20 mouse cellular contexts compared by ENCODE assay signal in genomic region chr4:111256931-111257330, GRCm38 (mm10).
DNase-seq lines count a peak whose midpoint lies in the region; ATAC-seq and TF ChIP-seq lines count a peak whose summit lies in the region.
"Had no signal": no experiment of that assay in that cellular context is flagged by ENCODE, and none has a peak within 500 bp of the region (broad histone marks: within the 10 kb centered on the region; RNA-seq: fewer than 3 reads in every experiment).

No protein-coding gene starts in this region.

- H3K9me3 ChIP-seq in kidney, postnatal 0 days (replicated peaks; ENCODE audit: low read length): no peaks in the 10 kb centered on the region
- H3K9me3 ChIP-seq in lung, postnatal 0 days (ENCODE audit: low read length): no peaks in the 10 kb centered on the region
- H3K9me3 ChIP-seq: embryonic facial prominence, embryonic 12.5 days; intestine, embryonic 15.5 days; liver, embryonic 15.5 days; midbrain, embryonic 10.5 days had no signal

- no peak for ATAC-seq in kidney, postnatal 0 days (replicated peaks; ENCODE audit: low FRiP score, low read depth)
- ATAC-seq in lung, postnatal 0 days: no peak
- ATAC-seq: hindbrain, embryonic 16.5 days; intestine, embryonic 15.5 days had no signal

- TF ChIP-seq EP300 in lung, postnatal 0 days (IDR thresholded peaks at IDR 0.05): no peak

- no peak overlapping the region for H3K27ac ChIP-seq in kidney, postnatal 0 days
- H3K27ac ChIP-seq in kidney, adult 2 months (ENCODE audit: insufficient read depth, low read depth, low read length): no peak overlapping the region
- no peak overlapping the region for H3K27ac ChIP-seq in lung, postnatal 0 days (ENCODE audit: low read length)
- H3K27ac ChIP-seq: embryonic facial prominence, embryonic 12.5 days; intestine, embryonic 15.5 days; liver, embryonic 15.5 days; midbrain, embryonic 10.5 days had no signal

- H3K27me3 ChIP-seq in kidney, postnatal 0 days (ENCODE audit: insufficient read depth, low read length): no peaks in the 10 kb centered on the region
- H3K27me3 ChIP-seq in kidney, adult 2 months (replicated peaks; ENCODE audit: control insufficient read depth, insufficient read depth, low read length): no peaks in the 10 kb centered on the region
- no peaks in the 10 kb centered on the region for H3K27me3 ChIP-seq in lung, postnatal 0 days (replicated peaks; ENCODE audit: insufficient read depth, low read length)
- H3K27me3 ChIP-seq: embryonic facial prominence, embryonic 12.5 days; intestine, embryonic 15.5 days; liver, embryonic 15.5 days had no signal

- no peaks in the 10 kb centered on the region for H3K4me1 ChIP-seq in kidney, postnatal 0 days (replicated peaks; ENCODE audit: insufficient read depth, low read length)
- no peaks in the 10 kb centered on the region for H3K4me1 ChIP-seq in kidney, adult 2 months (ENCODE audit: control insufficient read depth, insufficient read depth, low read length)
- no peaks in the 10 kb centered on the region for H3K4me1 ChIP-seq in lung, postnatal 0 days (ENCODE audit: insufficient read depth, low read depth, low read length)
- H3K4me1 ChIP-seq: embryonic facial prominence, embryonic 12.5 days; intestine, embryonic 15.5 days; liver, embryonic 15.5 days had no signal

- TF ChIP-seq CTCF in kidney, postnatal 0 days (IDR thresholded peaks at IDR 0.05; ENCODE audit: low read depth): peak; percentile 51; the same call in 1 of the 2 replicates
- no peak for TF ChIP-seq CTCF in kidney, adult 2 months (conservative IDR thresholded peaks at IDR 0.05; ENCODE audit: insufficient read depth, insufficient read length, low read depth, low read length)
- TF ChIP-seq CTCF in lung, postnatal 0 days (IDR thresholded peaks at IDR 0.05): peak; percentile 42

- H3K9ac ChIP-seq in kidney, postnatal 0 days (ENCODE audit: low read depth, low read length): no peak overlapping the region
- no peak overlapping the region for H3K9ac ChIP-seq in lung, postnatal 0 days (replicated peaks; ENCODE audit: low read depth)
- H3K9ac ChIP-seq: embryonic facial prominence, embryonic 12.5 days; intestine, embryonic 15.5 days; liver, embryonic 15.5 days had no signal

- TF ChIP-seq POLR2A in kidney, adult 2 months (IDR thresholded peaks at IDR 0.05; ENCODE audit: low read depth, low read length): no peak

- H3K4me2 ChIP-seq in kidney, postnatal 0 days (ENCODE audit: low read length): no peak overlapping the region
- no peak overlapping the region for H3K4me2 ChIP-seq in lung, postnatal 0 days (replicated peaks; ENCODE audit: low read depth, low read length)
- H3K4me2 ChIP-seq: embryonic facial prominence, embryonic 12.5 days; intestine, embryonic 15.5 days; liver, embryonic 15.5 days had no signal

- H3K36me3 ChIP-seq in kidney, postnatal 0 days (ENCODE audit: insufficient read depth, low read length): no peaks in the 10 kb centered on the region
- no peaks in the 10 kb centered on the region for H3K36me3 ChIP-seq in kidney, adult 2 months (ENCODE audit: control insufficient read depth, insufficient read depth, low read length)
- H3K36me3 ChIP-seq in lung, postnatal 0 days (ENCODE audit: insufficient read depth, low read length): no peaks in the 10 kb centered on the region
- H3K36me3 ChIP-seq: embryonic facial prominence, embryonic 12.5 days; intestine, embryonic 15.5 days; liver, embryonic 15.5 days; midbrain, embryonic 10.5 days had no signal

- no peak overlapping the region for H3K4me3 ChIP-seq in kidney, postnatal 0 days (replicated peaks; ENCODE audit: low read depth, low read length)
- no peak overlapping the region for H3K4me3 ChIP-seq in kidney, adult 2 months (ENCODE audit: insufficient read depth, low read depth, low read length)
- H3K4me3 ChIP-seq in lung, postnatal 0 days (ENCODE audit: low read depth, low read length): no peak overlapping the region
- H3K4me3 ChIP-seq: embryonic facial prominence, embryonic 12.5 days; intestine, embryonic 15.5 days; liver, embryonic 15.5 days; midbrain, embryonic 10.5 days had no signal

- peak; percentile 9 for DNase-seq in embryo, embryonic 10.5 days (ENCODE audit: low spot score)
- no peak for DNase-seq in embryo, embryonic 11 days
- peak; percentile 11 for DNase-seq in kidney, postnatal 0 days (ENCODE audit: low spot score)
- no peak for DNase-seq in kidney, adult 2 months
- DNase-seq in lung, postnatal 0 days (ENCODE audit: low spot score): no peak
- DNase-seq in lung, postnatal 14 days: no peak
- DNase-seq in mesoderm, embryonic 11.5 days (ENCODE audit: low read depth, low spot score): peak; percentile 4
- DNase-seq in urinary bladder, adult 2 months (ENCODE audit: low spot score): no peak
- DNase-seq: adrenal gland, postnatal 36 days; cerebellum, adult 8-10 months; cerebellum, postnatal 25 days; gastrocnemius, postnatal 10 days; heart, postnatal 14 days; kidney, postnatal 25 days; lung, postnatal 10 days had no signal

Comparison
In these comparisons a context has a peak if more than half of its experiments do, and no peak if none do; other contexts are left out.
1. DNase-seq: peak in embryo, embryonic 10.5 days (single experiment), kidney, postnatal 0 days (single experiment) and mesoderm, embryonic 11.5 days (single experiment); none in embryo, embryonic 11 days (single experiment), kidney, adult 2 months (single experiment), lung, postnatal 0 days (single experiment), lung, postnatal 14 days (single experiment) and urinary bladder, adult 2 months (single experiment).